Mouse (Mus musculus) MEL (cell line): ENCODE data around the gene Fuom. TPM values are rescaled to one million over a fixed set of nuclear protein-coding genes. Genes with fewer than 3 reads are reported as not detected.

Experiments used
- DNase-seq: peaks from one replicate; pipeline ENCODE4 v3.0.0; 2011; ENCODE audit warnings: low read depth, low spot score
- H3K27ac ChIP-seq: 2 replicates; pipeline ENCODE4 v1.5.1; 2012; ENCODE audit warnings: low read depth, mild to moderate bottlenecking, control low read depth, low read length, moderate library complexity; ENCODE audit not compliant: control insufficient read depth
- H3K27me3 ChIP-seq, 2 experiments: fragments of 150-350 bp in 1 of 2; sonication (generic) in 1 of 2; 2 replicates each; pipeline ENCODE4 v1.6.1; 2012; ENCODE audit warnings: low read length in 2 of 2, mild to moderate bottlenecking in 2 of 2, improper control_type of control experiment in 1 of 2, moderate library complexity in 1 of 2; ENCODE audit not compliant: insufficient read depth in 2 of 2, control insufficient read depth in 1 of 2
- H3K36me3 ChIP-seq, 2 experiments: 2 replicates each; pipeline ENCODE4 v1.6.1; 2012 to 2014; ENCODE audit warnings: low read length in 2 of 2, improper control_type of control experiment in 1 of 2, inconsistent platforms in 1 of 2, mild to moderate bottlenecking in 1 of 2; ENCODE audit not compliant: insufficient read depth in 2 of 2, control insufficient read depth in 1 of 2
- H3K4me1 ChIP-seq, 2 experiments: fragments of 150-350 bp in 1 of 2; sonication (generic) in 1 of 2; 2 replicates each; pipeline ENCODE4 v1.6.1; 2012; ENCODE audit warnings: low read length in 2 of 2, improper control_type of control experiment in 1 of 2, mild to moderate bottlenecking in 1 of 2; ENCODE audit not compliant: insufficient read depth in 2 of 2, control insufficient read depth in 1 of 2
- H3K4me3 ChIP-seq, 2 experiments: fragments of 150-350 bp in 1 of 2; sonication (generic) in 1 of 2; 2 replicates each; pipeline ENCODE4 v1.5.1; 2012; ENCODE audit warnings: low read depth in 2 of 2, low read length in 2 of 2, mild to moderate bottlenecking in 2 of 2, moderate library complexity in 2 of 2, control low read depth in 1 of 2, improper control_type of control experiment in 1 of 2; ENCODE audit not compliant: control insufficient read depth in 1 of 2, insufficient read depth in 1 of 2
- H3K79me2 ChIP-seq: 2 replicates; pipeline ENCODE4 v1.6.1; 2012; ENCODE audit warnings: mild to moderate bottlenecking, low read length, moderate library complexity; ENCODE audit not compliant: control insufficient read depth, poor library complexity, insufficient read depth
- H3K9ac ChIP-seq: 2 replicates; pipeline ENCODE4 v1.6.1; 2012; ENCODE audit warnings: low read depth, mild to moderate bottlenecking, control low read depth, low read length, moderate library complexity; ENCODE audit not compliant: control insufficient read depth, poor library complexity, severe bottlenecking
- H3K9me3 ChIP-seq: fragments of 150-350 bp; sonication (generic); replicated peaks from 2 replicates; pipeline ENCODE4 v1.6.1; 2012; ENCODE audit warnings: mild to moderate bottlenecking, low read length, improper control_type of control experiment, moderate library complexity; ENCODE audit not compliant: insufficient read depth
- CHD1 ChIP-seq: IDR thresholded peaks from 2 replicates; pipeline ENCODE4 v1.6.1; 2012; ENCODE audit warnings: low read depth, mild to moderate bottlenecking, inconsistent platforms, low read length, improper control_type of control experiment
- CTCF ChIP-seq, 3 experiments: IDR thresholded peaks in 2 of 3; conservative IDR thresholded peaks in 1 of 3; 2 replicates each; pipeline ENCODE4 v1.5.1; 2011 to 2012; ENCODE audit warnings: low read length in 3 of 3, low read depth in 2 of 3, mild to moderate bottlenecking in 2 of 3, improper control_type of control experiment in 1 of 3, inconsistent platforms in 1 of 3, mixed read lengths in 1 of 3, moderate library complexity in 1 of 3; ENCODE audit not compliant: control insufficient read depth in 1 of 3, insufficient read depth in 1 of 3, poor library complexity in 1 of 3, severe bottlenecking in 1 of 3
- E2F4 ChIP-seq: IDR thresholded peaks from 2 replicates; pipeline ENCODE4 v1.6.1; 2011; ENCODE audit warnings: low read depth, low read length, improper control_type of control experiment, borderline replicate concordance
- ETS1 ChIP-seq: IDR thresholded peaks from 2 replicates; pipeline ENCODE4 v1.6.1; 2012; ENCODE audit warnings: low read depth, mild to moderate bottlenecking, inconsistent platforms, low read length, improper control_type of control experiment, moderate library complexity
- KAT2A ChIP-seq: conservative IDR thresholded peaks from 2 replicates; pipeline ENCODE4 v1.6.1; 2012; ENCODE audit warnings: low read depth, low read length, improper control_type of control experiment, inconsistent platforms
- MAX ChIP-seq: IDR thresholded peaks from 2 replicates; pipeline ENCODE4 v1.6.1; 2011; ENCODE audit warnings: low read length, improper control_type of control experiment
- MAZ ChIP-seq: IDR thresholded peaks from 2 replicates; pipeline ENCODE4 v1.6.1; 2012; ENCODE audit warnings: low read depth, mild to moderate bottlenecking, inconsistent platforms, low read length, improper control_type of control experiment
- MEF2A ChIP-seq: IDR thresholded peaks from 2 replicates; pipeline ENCODE4 v1.6.1; 2014; ENCODE audit warnings: low read depth, mild to moderate bottlenecking, inconsistent platforms, low read length, improper control_type of control experiment; ENCODE audit not compliant: poor library complexity, insufficient replicate concordance, severe bottlenecking; ENCODE audit errors: extremely low read depth
- MYB ChIP-seq: IDR thresholded peaks from 2 replicates; pipeline ENCODE4 v1.6.1; 2011; ENCODE audit warnings: mild to moderate bottlenecking, low read depth, low read length, improper control_type of control experiment
- MYC ChIP-seq: IDR thresholded peaks from 2 replicates; pipeline ENCODE4 v1.6.1; 2011; ENCODE audit warnings: low read depth, mild to moderate bottlenecking, low read length, improper control_type of control experiment, moderate library complexity
- NELFE ChIP-seq: IDR thresholded peaks from 2 replicates; pipeline ENCODE4 v1.6.1; 2011; ENCODE audit warnings: low read depth, low read length, improper control_type of control experiment
- POLR2A ChIP-seq, 2 experiments: IDR thresholded peaks; 2 replicates each; pipeline ENCODE4 v1.6.1; 2011 to 2012; ENCODE audit warnings: low read length in 2 of 2, mild to moderate bottlenecking in 2 of 2, control low read depth in 1 of 2, improper control_type of control experiment in 1 of 2, low read depth in 1 of 2, moderate library complexity in 1 of 2; ENCODE audit not compliant: control insufficient read depth in 1 of 2, insufficient read depth in 1 of 2, poor library complexity in 1 of 2
- RAD21 ChIP-seq: IDR thresholded peaks from 2 replicates; pipeline ENCODE4 v1.6.1; 2011; ENCODE audit warnings: mild to moderate bottlenecking, low read depth, low read length, improper control_type of control experiment
- RCOR1 ChIP-seq: IDR thresholded peaks from 2 replicates; pipeline ENCODE4 v1.6.1; 2012; ENCODE audit warnings: low read depth, mild to moderate bottlenecking, inconsistent platforms, low read length, improper control_type of control experiment
- SMC3 ChIP-seq: IDR thresholded peaks from 2 replicates; pipeline ENCODE4 v1.6.1; 2011; ENCODE audit warnings: low read depth, low read length, improper control_type of control experiment
- TBP ChIP-seq: IDR thresholded peaks from 2 replicates; pipeline ENCODE4 v1.8.0; 2011; ENCODE audit warnings: low read depth, low read length, improper control_type of control experiment
- ZC3H11A ChIP-seq: IDR thresholded peaks from 2 replicates; pipeline ENCODE4 v1.6.1; 2012; ENCODE audit warnings: low read depth, mild to moderate bottlenecking, inconsistent platforms, low read length, improper control_type of control experiment
- ZKSCAN1 ChIP-seq: IDR thresholded peaks from 2 replicates; pipeline ENCODE4 v1.6.1; 2012; ENCODE audit warnings: low read depth, mild to moderate bottlenecking, inconsistent platforms, low read length, improper control_type of control experiment, moderate library complexity
- polyA plus RNA-seq, 2 experiments: library from polyadenylated mRNA; stranded (reverse) in 1 of 2; unstranded in 1 of 2; fragments of >175 nt in 1 of 2; fragments of >200 nt in 1 of 2; gene quantifications; 2 replicates each; pipeline versions ENCODE4 v1.2.1 to v1.2.4; 2012; ENCODE audit warnings: low replicate concordance in 2 of 2, low read depth in 1 of 2; ENCODE audit not compliant: insufficient read length in 2 of 2, insufficient read depth in 1 of 2, missing spikeins in 1 of 2
- total RNA-seq: library from RNA; depleted of rRNA; stranded (reverse); fragments of 300-350 nt; gene quantifications from 2 replicates; pipeline ENCODE4 v1.2.3, GENCODE M21; 2012

The Fuom gene
- total and polyA plus RNA-seq, 3 experiments, result 1.1 to 10.9 TPM; not detected in 1

DNA sequence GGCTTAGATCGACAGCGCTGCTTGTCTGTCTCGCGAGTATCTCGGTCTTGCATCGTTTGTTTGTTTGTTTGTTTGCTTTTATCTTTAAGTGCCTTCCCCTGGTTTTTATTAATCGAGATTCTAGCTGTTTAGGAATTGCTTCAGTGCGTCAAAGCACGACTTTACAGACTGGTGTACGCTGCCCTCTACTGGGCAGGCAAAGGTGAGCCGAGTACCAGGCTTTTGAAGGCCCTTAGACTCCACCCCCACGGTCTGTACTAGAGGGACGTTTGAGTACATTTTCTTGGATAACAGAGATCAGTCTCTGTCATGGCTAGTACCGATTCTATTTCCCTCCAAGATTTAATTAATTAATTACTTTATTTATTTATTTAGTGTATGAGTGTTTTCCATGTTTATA is 39.1 kb upstream of the Fuom start:
- TF ChIP-seq ETS1 (no peak), NELFE (no peak), MEF2A (no peak), ZC3H11A (peak; percentile 68), CTCF (IDR thresholded peaks at IDR 0.05 in 2 of 3, conservative IDR thresholded peaks at IDR 0.05 in 1 of 3; ENCODE audit: control insufficient read depth in 1 of 3, insufficient read depth in 1 of 3, low read depth in 2 of 3, low read length in 3 of 3, poor library complexity in 1 of 3, severe bottlenecking in 1 of 3) (peak; percentile 59 to 86 (median 85)), CHD1 (no peak), MYB (no peak), KAT2A (no peak), SMC3 (peak; percentile 85), MAZ (no peak), MYC (no peak), RCOR1 (no peak), RAD21 (peak; percentile 83), MAX (no peak), POLR2A (IDR thresholded peaks at IDR 0.05; ENCODE audit: control insufficient read depth in 1 of 2, insufficient read depth in 1 of 2, low read depth in 1 of 2, low read length in 2 of 2, poor library complexity in 1 of 2) (no peak), ZKSCAN1 (no peak)
- H3K4me3 ChIP-seq, result no peak overlapping the region
- peaks cover 0 to 3% of the 10 kb centered on the region in 2 experiments; a peak in 1 of 4 replicates for H3K36me3 ChIP-seq
- no peak overlapping the region for H3K9ac ChIP-seq
- no peaks in the 10 kb centered on the region for H3K4me1 ChIP-seq
- H3K27ac ChIP-seq, result no peak overlapping the region
- no peaks in the 10 kb centered on the region for H3K27me3 ChIP-seq
- no peaks in the 10 kb centered on the region for H3K9me3 ChIP-seq
- H3K79me2 ChIP-seq, result peaks cover 2% of the 10 kb centered on the region; the same call in 1 of the 2 replicates
- peak; percentile 83 for DNase-seq

DNA sequence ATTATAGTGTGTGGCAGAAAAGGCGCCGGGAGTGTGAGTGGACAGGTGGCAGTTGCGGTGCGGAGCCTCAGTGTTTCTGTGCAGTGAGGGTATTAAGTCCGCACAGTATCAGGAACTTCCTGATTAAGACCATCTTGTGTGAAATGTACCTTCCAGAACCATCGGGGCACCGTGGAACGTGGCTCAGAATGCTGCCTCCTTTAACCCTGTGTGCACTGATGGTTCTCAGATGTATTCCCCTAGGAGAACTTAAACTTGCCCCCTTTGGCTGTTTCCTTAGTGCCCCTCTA is 35.7 kb upstream of the Fuom start:
- TF ChIP-seq MAX, result no peak
- no peak for TF ChIP-seq E2F4
- no peak for TF ChIP-seq TBP
- TF ChIP-seq MEF2A, result 0 out of 2 replicates have a peak, but pooled peaks have one; percentile 1
- H3K27me3 ChIP-seq, result no peaks in the 10 kb centered on the region
- H3K4me1 ChIP-seq, result peaks cover 0 to 17% of the 10 kb centered on the region in 2 experiments; a peak in 2 of 4 replicates
- DNase-seq, result no peak
- peak overlapping the region; percentile 97 for H3K9ac ChIP-seq
- H3K79me2 ChIP-seq, result peaks cover 2% of the 10 kb centered on the region; the same call in 1 of the 2 replicates
- H3K4me3 ChIP-seq, result peak overlapping the region; percentile 66 to 93
- H3K9me3 ChIP-seq, result no peaks in the 10 kb centered on the region
- peak overlapping the region; percentile 86 for H3K27ac ChIP-seq
- peaks cover 0 to 16% of the 10 kb centered on the region in 2 experiments; a peak in 2 of 4 replicates for H3K36me3 ChIP-seq
